Mouse (Mus musculus): Measurements from ENCODE around the gene Tbata.

Gene Tbata

DNA sequence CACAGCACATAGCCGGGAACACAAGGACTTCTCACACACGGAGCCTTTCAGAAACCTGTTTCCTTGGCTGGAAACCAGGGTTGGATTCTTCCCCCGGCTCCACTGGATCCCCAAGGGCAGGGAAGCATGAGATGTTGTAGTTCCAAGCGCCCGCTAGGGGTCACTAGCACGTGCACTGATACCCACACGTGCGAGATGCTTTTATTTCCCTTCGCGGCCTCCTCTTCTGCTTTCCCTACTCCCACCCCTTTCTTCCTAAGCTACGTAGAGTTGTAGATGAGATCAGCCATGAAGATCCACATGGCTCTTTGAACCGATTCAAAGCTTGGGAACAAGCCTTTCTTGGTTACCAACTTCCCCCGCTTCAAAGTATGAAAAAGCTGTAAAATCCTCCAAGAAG is 40.0 kb downstream of the Tbata start:
- DNase-seq: peak; percentile 66

GRCm38 (mm10) chr10:61212817-61213216 is 41.1 kb downstream of the Tbata start:
- DNase-seq: no peak

- DNase-seq: peak; percentile 43
Observed at GRCm38 (mm10) chr10:61215658-61216057, 43.9 kb downstream of the Tbata start.

- no peak for DNase-seq
Observed at GRCm38 (mm10) chr10:61216163-61216562, 44.4 kb downstream of the Tbata start.

- DNase-seq: no peak
Observed at GRCm38 (mm10) chr10:61219318-61219717, 47.6 kb downstream of the Tbata start.

DNA sequence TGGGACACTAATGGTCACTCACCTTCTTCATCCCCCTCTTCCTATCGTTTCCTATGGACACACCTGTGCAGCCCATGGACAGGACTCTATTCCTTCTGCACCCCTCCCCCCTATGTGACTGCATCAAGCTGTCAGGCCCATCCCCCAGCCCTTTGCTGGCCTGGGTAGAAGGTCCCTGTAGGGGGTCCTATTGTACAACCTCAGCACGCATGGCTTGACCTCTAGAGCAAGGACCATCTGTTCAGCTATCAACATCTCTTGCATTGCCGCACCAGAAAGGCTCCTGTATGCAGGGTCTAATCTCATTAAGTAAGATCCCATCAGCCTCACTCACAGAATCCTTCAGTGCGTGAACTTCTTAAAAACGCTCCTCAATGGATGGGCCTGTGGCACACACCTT is 53.9 kb downstream of the Tbata start:
- DNase-seq: no peak

GRCm38 (mm10) chr10:61226784-61227396 is 55.1 kb downstream of the Tbata start:
- no peak for DNase-seq

DNA sequence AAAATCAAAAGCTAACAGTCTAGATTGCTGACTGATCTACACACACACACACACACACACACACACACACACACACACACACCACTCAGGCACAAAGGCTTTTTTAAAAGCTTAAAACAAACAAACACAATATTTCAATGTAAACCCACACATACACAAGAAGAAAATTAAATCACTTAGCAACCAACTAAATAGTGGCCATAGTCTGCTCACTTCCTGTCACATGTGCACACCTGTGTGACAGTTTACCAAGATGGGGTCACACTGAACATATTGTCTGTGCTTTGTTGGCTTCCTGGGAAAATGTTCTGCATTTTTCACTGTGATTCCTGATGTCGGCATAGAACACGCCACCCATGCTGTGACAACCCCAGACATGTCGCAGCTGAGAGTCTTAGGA is 60.0 kb downstream of the Tbata start:
- DNase-seq: peak; percentile 27

GRCm38 (mm10) chr10:61232858-61233567 is 61.3 kb downstream of the Tbata start:
- DNase-seq: peak; percentile 79

DNA sequence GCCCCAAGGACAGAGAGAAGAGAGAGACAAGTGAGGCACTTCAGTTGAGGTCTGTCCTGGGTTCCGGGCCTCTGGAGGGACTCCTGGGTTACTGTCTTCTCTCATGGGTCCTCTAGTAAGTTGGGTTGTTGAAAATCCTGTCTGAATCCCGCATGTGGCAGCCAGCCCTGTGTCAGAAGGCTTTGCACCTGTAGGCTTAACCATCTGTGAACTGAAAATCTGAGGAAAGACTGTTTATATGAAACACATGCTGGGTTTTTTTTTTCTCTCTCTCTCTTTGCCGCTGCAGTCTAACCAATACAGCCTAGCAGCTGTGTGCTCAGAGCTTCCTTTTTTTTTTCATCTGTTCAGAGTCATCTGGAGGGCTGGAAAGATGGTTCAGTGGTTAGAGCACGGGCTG is 62.6 kb downstream of the Tbata start:
- peak; percentile 70 for DNase-seq

- DNase-seq: no peak
Observed at GRCm38 (mm10) chr10:61235677-61236267, 64.0 kb downstream of the Tbata start.

- DNase-seq: no peak
Observed at GRCm38 (mm10) chr10:61236683-61237390, 65.1 kb downstream of the Tbata start.

GRCm38 (mm10) chr10:61237391-61237785 is 65.6 kb downstream of the Tbata start:
- no peak for DNase-seq
